Mouse (Mus musculus) kidney, postnatal 4 days (tissue): ENCODE results near the gene Gm29427.
A peak's percentile ranks its signal among the peaks of the same experiment; 100 is the strongest.

ENCODE experiments used
- DNase-seq, 2 experiments: peaks; one replicate each; pipeline ENCODE4 v3.0.0; 2021; ENCODE audit warnings: mixed read lengths in 2 of 2

Gene Gm29427

DNA sequence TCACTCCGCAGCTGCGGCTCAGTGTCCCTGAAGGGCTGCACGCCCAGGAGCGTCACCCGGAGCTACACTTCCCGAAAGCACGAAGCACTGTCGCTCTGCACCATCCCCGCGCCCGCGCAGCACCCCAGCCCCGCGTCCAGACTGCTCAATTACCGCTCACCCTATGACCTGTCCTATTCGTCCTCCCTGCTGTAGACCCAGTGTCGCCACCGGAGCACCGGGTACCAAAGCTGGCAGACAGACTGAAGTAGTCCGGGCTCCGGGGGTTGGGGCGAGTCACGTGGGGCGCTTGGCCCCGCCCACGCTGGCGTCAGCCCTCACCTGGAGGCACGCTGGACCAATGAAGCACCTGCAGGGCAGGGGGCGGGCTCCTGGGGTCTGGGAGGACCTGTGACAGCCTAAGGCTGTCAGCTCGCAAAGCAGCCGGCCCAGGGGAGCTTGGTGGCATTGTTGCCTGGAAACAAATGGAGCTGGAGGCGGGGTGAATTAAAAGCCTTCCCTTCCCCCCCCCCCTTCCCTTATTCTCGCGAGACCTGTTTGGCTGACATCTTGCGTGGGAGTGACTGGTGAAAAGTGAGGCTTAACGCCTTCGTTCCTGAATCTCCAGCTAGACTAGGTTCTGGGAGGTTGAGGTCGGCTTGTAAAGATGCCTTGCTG, at the start of gene Gm29427:
Gene Gm29427 (minus strand): TSS at position 239 of the 657 bp plus-strand sequence.
- DNase-seq = peak; percentile 93 to 96

DNA sequence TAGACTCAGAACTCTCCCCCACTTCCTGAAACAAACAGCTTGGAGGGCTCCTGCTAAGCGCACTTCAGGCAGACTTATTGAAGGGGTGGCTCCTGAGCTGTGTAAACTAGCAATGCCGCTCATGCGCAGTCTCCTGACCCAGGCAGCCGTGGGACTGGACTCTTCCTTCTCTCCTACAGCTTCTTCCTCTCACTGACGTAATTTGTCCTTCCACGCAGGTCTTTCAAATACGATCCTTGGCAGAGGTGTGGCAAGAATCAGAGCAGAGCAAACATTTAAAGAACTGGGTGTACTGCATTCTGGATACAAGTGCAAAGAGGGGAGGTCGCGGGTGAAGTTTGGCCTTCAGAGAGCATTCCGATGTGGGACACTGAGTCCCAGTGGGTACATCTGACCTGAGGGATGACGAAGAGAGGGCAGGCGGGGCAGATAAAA, 48.4 kb upstream of the Gm29427 start:
- DNase-seq = no peak

DNA sequence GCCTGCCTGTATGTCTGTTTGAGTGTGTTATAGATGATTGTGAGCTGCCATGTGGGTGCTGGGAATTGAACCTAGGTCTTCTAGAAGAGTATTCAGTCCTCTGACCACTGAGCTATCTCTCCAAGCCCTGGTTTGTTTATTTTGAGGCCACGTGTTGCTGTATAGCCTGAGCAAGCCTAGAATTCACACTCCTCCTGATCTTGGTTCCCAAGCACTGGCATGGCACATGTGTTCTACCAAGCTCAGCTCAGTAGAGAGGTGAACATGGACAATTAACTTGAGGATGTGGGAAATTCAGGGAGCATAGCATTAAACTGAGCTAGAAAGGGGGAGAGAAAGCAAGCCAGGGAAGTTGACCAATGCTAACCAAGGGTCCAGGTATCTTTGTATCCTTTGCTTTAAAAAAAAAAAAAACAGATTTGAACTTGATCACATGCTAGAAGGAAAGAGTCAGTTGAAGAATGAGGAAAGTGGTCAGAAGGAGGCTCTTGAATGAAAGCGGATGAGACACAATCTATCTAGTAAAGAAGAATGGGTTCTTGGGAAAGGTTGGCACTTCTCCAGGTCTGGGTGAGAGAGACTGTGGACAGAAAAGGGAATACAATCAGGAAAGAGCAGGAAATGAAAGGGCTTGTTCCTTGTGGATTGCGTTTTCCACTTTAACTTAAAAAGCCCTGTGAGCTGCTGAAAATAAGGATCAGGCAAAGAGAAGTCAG, 46.6 kb upstream of the Gm29427 start:
- no peak for DNase-seq

DNA sequence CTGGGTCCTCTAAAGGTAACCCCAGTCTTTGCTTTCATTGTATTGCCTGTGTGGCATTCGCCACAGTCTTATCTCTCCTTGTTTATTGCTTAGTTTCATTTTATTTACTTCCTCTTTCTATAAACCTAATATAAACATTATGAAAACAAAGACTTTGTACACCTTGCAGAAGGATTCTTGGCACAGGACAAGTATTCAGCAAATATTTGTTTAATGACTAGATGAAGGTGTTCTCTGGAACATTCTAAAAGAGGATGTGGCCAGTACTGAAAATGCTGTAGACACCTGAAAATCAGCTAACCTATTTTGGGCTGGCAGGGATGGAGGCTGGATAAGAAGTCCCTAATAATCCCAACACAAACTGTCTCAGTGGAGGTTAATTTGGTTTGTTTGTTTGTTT, 46.0 kb upstream of the Gm29427 start:
- DNase-seq = no peak

DNA sequence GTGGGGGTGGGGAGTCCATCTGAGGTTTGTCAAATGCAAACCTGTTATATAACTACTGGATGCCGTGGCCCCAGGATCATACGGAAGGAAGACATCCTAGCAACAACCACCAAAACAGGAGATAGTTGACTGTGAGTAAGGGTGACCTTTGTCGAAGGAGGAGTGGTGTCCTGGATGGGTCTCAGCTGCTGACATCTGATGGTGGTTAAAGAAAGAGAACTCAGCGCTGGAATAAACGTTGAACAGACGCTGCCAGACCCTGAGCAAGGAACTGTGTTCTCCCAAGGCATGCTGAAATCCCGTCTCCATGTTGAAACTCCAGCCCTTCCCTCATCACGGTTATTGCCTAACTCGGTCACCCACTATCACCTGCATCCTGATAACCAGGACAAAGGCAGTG, 44.1 kb upstream of the Gm29427 start:
- DNase-seq = no peak

DNA sequence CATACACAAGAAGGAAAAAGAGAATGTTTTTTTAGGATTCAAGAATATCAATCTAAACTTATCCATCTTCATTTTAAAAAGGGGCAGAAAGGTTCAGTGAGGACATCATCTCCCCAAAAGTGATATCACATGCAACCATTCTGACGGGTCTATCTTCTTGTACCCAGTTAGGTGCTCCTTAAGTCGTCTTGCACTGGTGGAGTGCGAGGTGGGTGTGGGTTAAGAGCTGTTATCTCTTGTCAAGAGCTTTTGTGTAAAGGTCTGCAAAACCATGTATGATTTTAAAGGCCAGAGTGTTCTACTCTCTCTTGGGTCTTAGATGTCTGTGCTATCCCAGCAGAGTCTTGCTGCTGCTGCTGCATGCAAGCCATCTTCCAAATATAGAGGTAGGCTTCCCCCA, 31.2 kb upstream of the Gm29427 start:
- DNase-seq = no peak

DNA sequence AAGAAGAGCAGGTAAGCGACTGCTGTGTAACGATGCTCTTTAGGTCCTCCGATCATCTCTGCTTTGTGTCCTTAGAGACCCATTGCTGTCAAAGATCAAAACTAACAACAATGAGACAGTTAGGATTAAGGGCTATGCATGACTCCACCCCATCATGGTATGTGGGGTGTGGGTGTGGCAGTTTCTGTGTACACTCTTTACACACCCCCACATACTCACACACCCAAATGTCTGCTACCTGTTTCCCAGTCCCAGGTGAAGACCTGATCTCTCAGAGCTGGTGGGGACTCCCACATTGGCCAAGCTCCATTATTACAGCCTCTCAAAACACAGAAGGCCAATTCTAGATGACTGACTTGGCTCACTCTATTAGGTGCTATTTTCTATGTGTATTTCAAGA, 30.0 kb upstream of the Gm29427 start:
- DNase-seq = no peak

DNA sequence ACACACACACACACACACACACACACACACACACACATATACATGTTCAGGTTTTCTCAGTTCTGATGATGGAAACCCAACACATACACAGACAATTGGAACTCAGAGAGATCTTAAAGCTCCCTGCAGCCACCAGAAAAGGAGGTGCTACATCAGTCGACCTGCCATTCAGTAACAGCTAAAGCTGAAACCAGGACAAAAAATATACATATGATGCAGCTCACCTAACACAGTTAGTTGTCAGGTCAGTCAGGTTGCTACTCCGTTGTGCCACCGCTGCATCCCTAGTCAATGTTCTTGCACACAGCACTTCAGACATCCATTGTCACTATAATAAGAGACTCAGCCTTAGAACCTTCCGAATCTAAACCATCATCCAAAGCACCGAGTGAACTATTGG, 29.4 kb upstream of the Gm29427 start:
- DNase-seq = no peak

DNA sequence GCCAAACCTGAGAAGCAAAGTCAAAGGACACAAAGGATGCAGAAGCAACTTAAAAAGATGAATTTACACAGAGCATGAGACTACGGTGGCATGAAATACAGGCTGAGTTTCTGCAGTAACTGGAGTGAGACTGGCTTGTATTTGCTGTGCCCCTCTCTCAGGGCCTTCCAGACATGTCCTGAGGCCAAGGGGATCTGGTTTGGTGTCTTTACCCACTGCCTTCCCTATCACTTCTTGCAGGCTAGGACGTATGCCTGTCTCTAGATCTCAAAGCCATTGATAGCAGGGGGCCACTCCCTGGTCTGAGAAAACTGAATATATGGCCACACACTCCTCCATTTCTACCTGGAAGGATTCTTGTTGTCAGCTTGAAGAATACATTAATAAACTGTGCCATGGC, 28.6 kb upstream of the Gm29427 start:
- DNase-seq = no peak

DNA sequence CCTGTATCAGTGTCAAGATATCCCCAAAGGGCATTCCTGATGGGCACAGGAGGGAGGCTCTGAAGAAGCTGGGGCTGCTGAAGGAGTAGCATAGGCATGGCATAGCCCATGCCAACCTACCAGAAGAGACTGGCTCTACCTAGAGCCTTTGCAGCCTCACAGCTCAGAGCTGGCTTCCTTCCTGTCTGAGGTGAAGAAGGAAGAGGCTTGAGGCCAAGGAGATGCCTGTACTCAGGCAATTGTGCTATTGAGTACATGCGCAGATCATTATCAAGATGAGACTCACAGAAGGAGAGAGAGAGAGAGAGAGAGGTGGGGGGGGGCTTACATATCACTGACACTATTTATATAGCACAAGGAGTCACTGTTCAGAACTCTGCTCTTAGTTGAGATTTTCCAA, 28.2 kb upstream of the Gm29427 start:
- DNase-seq = no peak

DNA sequence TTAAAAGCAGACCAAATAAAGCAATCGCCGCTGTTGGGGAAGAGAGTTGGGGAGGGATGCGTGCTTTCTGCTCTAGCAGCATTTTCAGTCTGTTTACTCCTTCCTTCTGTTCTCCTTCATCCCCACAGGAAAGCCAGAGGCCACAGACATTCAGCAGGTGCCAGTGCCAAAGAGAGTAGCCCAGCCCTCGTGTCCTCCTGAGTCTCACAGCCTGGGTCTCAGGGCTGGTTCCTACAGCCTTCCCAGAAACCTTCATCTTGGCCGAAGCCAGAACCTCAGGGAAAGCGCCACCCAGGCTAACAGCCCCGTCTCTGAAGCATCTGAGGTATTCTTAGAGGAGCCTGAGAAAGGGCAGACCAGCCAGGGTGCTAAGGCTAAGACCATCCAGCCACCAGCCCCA, 26.6 kb upstream of the Gm29427 start:
- DNase-seq = no peak

DNA sequence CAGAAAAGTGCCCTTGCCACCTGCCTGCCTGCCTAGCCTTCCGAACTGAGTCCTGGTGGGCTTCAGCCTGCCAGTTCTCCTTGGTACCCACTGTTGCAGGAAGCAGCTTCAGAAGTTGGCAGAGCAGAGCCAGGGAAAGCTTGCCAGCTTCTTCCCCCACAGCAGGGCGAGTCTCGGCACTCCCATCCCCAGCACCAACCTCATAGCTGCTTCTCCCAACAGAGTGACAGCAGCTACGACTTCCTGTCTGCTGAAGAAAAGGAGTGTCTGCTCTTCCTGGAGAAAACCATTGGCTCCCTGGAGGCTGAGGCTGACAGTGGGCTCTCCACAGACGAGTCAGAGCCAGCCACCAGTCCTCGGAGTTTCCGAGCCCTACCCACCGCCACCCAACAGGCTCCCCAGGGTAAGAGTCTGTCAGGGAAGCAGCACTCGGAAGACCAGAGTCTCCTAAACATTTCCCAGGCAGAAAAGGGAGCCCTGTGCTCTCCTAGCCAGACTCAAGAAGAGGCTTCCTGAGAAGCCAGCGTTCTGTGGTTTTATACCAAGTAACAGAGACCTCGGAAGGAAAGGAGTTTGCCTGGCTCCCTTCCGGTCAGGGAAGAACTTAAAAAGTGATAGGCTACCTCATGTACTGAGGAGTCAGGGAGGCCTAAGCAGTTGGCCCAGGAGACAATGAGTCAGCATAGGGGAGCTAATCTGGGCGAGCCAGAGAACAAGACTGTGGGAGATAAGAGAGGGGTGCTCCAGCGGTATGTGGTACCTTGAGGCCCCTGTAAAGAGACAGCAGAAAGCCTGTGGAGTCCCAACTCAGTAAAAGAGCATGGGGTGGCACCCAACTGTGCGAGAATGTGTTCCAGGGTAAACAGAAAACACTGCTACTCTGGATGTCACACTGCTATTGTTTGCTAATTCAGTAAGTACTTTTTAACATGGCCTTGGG, 25.5 kb upstream of the Gm29427 start:
- DNase-seq = no peak

DNA sequence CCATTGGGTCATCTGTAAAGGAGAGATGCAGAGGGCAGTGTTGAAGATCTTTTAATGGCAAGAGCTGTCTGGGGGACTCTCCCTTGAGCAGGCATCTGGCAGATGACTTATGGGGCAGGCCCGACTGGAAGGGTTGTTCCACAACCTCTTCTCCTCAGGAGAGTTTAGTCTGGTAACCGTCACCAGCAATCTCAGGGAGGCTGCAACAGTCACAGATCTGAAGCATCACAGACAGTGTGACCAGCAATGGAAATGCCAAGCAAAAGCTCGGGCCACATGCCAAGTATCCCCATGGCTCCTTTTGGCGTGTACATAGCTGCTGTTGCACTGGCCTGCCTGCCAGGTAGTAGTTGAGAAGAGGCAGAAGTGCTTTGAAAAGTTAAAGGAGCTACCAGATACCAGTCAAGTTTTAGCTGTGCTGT, 24.6 kb upstream of the Gm29427 start:
- DNase-seq = no peak

DNA sequence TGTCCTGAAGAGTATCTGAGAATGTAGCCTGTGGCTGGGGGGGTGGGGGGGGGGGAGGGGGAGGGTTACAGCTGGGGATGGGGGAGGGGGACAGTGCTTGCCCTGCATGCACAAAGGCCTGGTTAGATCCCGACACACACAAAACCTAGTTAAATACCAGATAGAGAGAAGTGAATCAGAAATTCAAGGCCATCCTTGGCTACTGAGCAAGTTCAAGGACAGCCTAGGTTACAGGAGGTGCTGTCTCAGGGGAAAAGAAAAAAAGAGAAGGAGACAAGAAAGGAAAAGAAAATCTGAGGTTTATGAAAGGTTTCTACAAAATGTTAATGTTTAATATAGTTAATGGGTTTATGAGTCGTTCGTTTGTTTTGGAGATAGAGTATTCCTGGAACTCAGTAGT, 24.0 kb upstream of the Gm29427 start:
- DNase-seq = no peak

DNA sequence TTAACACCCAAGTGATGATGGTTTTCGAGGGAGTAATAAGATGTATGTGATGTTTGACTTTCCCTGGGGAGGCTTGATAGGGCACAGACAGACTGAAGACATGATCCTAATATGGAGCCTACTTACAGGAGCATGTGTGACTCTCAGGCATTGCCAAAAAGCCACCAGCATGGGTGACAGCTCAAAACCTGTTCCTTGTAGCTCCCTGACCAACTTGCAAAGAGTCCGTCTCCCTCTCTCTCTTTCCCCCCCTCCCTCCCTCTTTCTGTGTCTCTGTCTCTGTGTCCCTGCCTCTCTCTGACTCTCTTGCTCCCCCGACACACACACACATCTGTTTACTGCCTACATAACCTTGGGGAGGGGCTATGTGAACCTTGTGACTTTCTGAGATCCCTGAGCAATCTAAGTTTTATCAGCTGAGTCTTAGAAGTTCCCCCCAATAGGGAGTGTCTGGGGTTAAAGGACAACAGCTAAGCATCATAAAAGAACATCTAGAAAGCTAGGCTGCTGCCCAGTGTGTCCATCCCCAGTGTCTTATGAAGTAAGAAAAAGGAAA, 23.0 kb upstream of the Gm29427 start:
- DNase-seq = no peak

DNA sequence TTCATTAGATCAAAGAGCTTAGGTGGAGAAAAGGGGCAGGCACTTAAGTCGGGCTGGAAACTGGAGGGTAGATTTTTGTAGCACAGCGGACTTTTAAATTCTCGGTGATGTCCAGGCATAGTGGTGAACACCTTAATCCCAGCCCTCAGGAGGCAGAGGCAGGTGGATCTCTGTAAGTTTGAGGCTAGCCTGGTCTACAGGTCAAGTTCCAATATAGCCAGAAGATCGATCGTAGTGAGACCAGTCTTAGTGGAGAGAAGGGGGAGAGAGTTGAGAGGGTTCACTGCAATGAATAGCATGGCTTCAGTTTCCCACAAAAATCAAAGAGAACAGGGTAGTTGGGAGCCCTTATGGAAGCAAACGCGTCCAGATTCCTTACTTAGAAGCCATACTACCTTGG, 22.3 kb upstream of the Gm29427 start:
- no peak for DNase-seq

DNA sequence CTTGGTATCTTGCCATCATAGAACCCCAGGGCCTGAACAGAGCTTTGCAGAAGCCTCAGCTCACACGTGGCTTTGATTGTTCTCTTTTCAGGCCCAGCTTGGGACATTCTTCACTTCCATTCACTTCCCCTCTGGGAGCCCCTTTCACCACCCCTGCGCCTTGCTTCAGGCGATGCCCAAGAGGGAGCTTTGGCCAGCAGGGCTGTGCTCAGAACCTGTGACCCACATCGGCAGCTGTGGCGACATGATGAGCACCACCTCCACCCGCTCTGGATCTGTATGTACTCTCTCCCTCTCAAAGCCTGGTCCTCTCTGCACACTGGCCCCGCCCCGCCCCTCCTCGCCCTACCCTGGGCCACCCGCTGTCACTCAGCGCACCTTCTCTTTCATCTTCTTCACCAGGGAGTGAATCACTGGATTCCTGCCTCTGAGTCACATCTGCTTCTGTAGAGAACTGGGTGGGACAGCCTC, 21.8 kb upstream of the Gm29427 start:
- DNase-seq = peak in 1 of 2 experiments; percentile 4

DNA sequence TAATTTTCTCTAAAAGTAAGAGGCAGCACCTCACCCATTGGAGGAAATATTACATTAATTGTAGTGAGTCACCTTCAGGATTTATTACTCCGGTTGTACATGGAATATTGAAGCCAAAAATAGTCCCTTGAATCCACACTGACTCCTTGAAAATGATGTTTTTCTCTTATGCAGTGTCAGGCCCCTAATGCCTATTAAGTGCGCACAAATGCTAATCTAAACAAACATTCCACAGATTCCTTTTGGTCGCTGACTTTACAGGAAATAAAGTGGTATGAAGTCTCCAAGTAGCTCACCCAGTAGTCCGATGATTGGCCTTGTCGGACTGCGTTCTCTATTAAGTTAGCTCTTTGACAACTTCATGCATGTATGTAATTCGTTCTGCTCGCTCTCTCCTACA, 19.3 kb upstream of the Gm29427 start:
- DNase-seq = no peak

DNA sequence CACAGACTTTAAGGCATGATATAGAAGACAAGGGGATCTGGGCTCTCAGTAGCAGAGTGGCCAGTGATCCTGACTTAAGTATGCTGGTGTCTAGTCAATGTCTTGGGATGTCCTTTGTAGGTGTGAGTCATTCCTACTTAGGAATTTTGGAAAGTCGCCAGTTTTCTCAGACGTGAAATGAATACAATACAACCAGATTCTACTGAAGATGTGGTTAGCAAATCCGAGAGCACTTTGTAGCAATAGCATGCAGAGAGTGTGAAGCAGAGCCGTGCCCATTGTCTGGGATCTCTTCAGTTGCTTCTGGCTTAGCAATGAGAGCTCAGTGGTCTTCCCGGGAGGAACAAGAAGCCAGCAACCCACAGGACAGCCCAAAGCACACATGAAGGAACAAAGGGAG, 18.9 kb upstream of the Gm29427 start:
- peak; percentile 7 to 26 for DNase-seq

DNA sequence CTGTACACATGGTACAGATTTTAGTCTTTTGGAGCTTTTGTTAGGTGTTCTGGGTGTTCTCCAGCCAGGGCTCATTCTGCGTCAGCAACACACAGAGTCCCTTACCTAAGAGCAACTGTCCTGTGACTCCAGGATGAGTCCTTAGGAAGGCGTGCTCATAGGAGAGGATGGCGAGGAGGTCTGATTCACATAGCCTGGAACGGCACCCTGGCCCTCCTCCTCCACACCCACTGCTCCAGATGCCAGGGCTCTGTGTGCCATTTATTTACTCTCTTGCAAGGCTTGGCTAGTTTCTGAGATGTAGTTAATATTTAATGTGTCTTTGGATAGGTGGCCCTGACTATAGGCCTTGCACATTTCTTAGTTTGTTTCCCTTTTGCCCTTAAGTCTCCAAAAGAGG, 18.1 kb upstream of the Gm29427 start:
- peak; percentile 55 to 74 for DNase-seq

DNA sequence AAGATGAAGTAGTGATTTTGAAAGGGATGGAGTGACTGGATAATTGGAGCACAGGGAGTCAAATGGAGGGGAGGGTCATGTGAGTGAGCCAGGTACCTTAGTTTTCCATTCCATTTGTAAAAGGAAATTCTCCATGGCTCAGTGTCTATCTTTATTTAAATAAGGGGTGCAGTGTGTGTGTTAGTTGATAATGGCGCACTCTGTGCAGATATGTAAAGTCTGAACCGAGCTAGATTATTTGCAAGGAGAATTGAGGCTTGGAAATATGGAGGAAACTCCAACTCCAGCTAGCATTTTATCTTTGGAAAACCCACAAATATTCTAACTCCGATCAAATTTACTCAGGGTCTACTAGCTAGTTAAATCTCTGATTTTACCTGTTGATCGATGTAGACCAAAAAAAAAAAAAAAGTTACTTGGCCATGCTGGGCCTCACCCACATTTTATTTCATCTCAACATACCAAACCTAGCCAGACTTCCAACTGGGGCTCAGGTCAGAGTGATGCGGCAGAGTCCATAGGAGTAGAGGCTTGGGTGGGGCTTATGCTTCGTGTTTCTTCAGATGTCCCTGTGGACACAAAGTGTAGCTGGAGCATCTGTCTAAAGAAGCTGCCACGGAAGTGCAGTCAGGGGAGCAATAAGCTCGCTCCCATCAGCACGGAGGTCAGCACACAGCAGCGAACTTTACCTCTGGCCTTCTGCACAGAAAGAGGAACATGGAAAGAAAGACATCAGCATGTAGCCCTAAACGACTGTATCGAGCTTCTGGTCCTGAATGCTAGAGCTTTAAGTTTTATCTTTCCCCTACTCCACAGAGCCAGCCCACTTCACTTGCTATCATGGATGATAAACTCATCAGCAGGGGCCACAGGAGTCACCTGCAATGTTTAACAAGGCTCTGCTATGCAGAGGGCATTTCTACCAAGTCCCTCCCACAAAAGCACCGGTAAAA, 17.4 kb upstream of the Gm29427 start:
- DNase-seq = no peak
